Mouse (Mus musculus): Measurements from ENCODE around the gene Mipol1. TPM values are rescaled to one million over a fixed set of nuclear protein-coding genes. Genes with fewer than 3 reads are reported as not detected.
"Not testable (repeated sequence)": the region's sequence is repeated elsewhere in the genome, so short reads cannot be mapped to it uniquely, and the experiment has no call there.

The Mipol1 gene
- polyA plus RNA-seq, 1 experiment from 2014 or later: 6.7 TPM

GRCm38 (mm10) chr12:57400186-57400585 lies 170.0 kb downstream of the Mipol1 start:
- no peaks in the 10 kb centered on the region for H3K9me3 ChIP-seq
- H3K4me3 ChIP-seq: no peak overlapping the region
- WGBS: 39% methylated on average over 4 of the region's 4 CpGs
- no peak for DNase-seq (ENCODE audit: low spot score)
- H3K4me1 ChIP-seq (replicated peaks): peaks cover 31% of the 10 kb centered on the region
- no peak overlapping the region for H3K27ac ChIP-seq
- no peaks in the 10 kb centered on the region for H3K27me3 ChIP-seq (ENCODE audit: insufficient read depth, poor library complexity, severe bottlenecking)
- no peaks in the 10 kb centered on the region for H3K36me3 ChIP-seq

GRCm38 (mm10) chr12:57401126-57401525 lies 170.9 kb downstream of the Mipol1 start:
- DNase-seq (ENCODE audit: low spot score): no peak
- no peaks in the 10 kb centered on the region for H3K27me3 ChIP-seq (ENCODE audit: insufficient read depth, poor library complexity, severe bottlenecking)
- H3K9me3 ChIP-seq: no peaks in the 10 kb centered on the region
- WGBS: 50% methylated on average over 7 of the region's 7 CpGs
- peaks cover 31% of the 10 kb centered on the region for H3K4me1 ChIP-seq (replicated peaks)
- H3K36me3 ChIP-seq: no peaks in the 10 kb centered on the region
- H3K27ac ChIP-seq: no peak overlapping the region
- H3K4me3 ChIP-seq: no peak overlapping the region

- no peaks in the 10 kb centered on the region for H3K36me3 ChIP-seq
- 87% methylated on average over 6 of the region's 6 CpGs for WGBS
Observed at GRCm38 (mm10) chr12:57402360-57402759, 172.1 kb downstream of the Mipol1 start.

GRCm38 (mm10) chr12:57409976-57410375 lies 179.7 kb downstream of the Mipol1 start:
- no peaks in the 10 kb centered on the region for H3K36me3 ChIP-seq
- no peaks in the 10 kb centered on the region for H3K27me3 ChIP-seq (ENCODE audit: insufficient read depth, poor library complexity, severe bottlenecking)
- DNase-seq (ENCODE audit: low spot score): no peak
- no peak overlapping the region for H3K27ac ChIP-seq
- H3K4me1 ChIP-seq (replicated peaks): no peaks in the 10 kb centered on the region
- no peaks in the 10 kb centered on the region for H3K9me3 ChIP-seq
- no peak overlapping the region for H3K4me3 ChIP-seq

More at GRCm38 (mm10) chr12:57402360-57402759, 172.1 kb downstream of the Mipol1 start:
- Histone ChIP-seq H3K27ac (no peak overlapping the region), H3K4me3 (no peak overlapping the region), H3K27me3 (ENCODE audit: insufficient read depth, poor library complexity, severe bottlenecking) (no peaks in the 10 kb centered on the region), H3K4me1 (replicated peaks) (peaks cover 31% of the 10 kb centered on the region), H3K9me3 (no peaks in the 10 kb centered on the region)
- DNase-seq (ENCODE audit: low spot score): no peak

- Histone ChIP-seq H3K9me3 (no peaks in the 10 kb centered on the region), H3K4me1 (replicated peaks) (no peaks in the 10 kb centered on the region), H3K4me3 (no peak overlapping the region), H3K27ac (no peak overlapping the region), H3K36me3 (no peaks in the 10 kb centered on the region), H3K27me3 (ENCODE audit: insufficient read depth, poor library complexity, severe bottlenecking) (no peaks in the 10 kb centered on the region)
- DNase-seq (ENCODE audit: low spot score): no peak
- 89% methylated on average over 3 of the region's 3 CpGs for WGBS
Observed at GRCm38 (mm10) chr12:57413833-57414232, 183.6 kb downstream of the Mipol1 start.

GRCm38 (mm10) chr12:57424902-57425301 lies 194.7 kb downstream of the Mipol1 start:
- no peaks in the 10 kb centered on the region for H3K27me3 ChIP-seq (ENCODE audit: insufficient read depth, poor library complexity, severe bottlenecking)
- H3K27ac ChIP-seq: no peak overlapping the region
- H3K4me1 ChIP-seq (replicated peaks): no peaks in the 10 kb centered on the region
- H3K9me3 ChIP-seq: no peaks in the 10 kb centered on the region
- DNase-seq (ENCODE audit: low spot score): no peak
- WGBS: 94% methylated on average over 5 of the region's 5 CpGs
- no peak overlapping the region for H3K4me3 ChIP-seq
- H3K36me3 ChIP-seq: no peaks in the 10 kb centered on the region

- H3K36me3 ChIP-seq: no peaks in the 10 kb centered on the region
- H3K27me3 ChIP-seq (ENCODE audit: insufficient read depth, poor library complexity, severe bottlenecking): no peaks in the 10 kb centered on the region
- 94% methylated on average over 3 of the region's 3 CpGs for WGBS
- DNase-seq (ENCODE audit: low spot score): no peak
- no peaks in the 10 kb centered on the region for H3K4me1 ChIP-seq (replicated peaks)
- H3K4me3 ChIP-seq: no peak overlapping the region
- no peaks in the 10 kb centered on the region for H3K9me3 ChIP-seq
- H3K27ac ChIP-seq: no peak overlapping the region
Observed at GRCm38 (mm10) chr12:57428243-57428642, 198.0 kb downstream of the Mipol1 start.

- WGBS: 84% methylated on average over 2 of the region's 2 CpGs
- no peaks in the 10 kb centered on the region for H3K4me1 ChIP-seq (replicated peaks)
Observed at GRCm38 (mm10) chr12:57428767-57429166, 198.5 kb downstream of the Mipol1 start.

GRCm38 (mm10) chr12:57436939-57437659 lies 206.9 kb downstream of the Mipol1 start:
- H3K4me1 ChIP-seq (replicated peaks); H3K4me3 ChIP-seq; DNase-seq (ENCODE audit: low spot score); H3K9me3 ChIP-seq; H3K27me3 ChIP-seq (ENCODE audit: insufficient read depth, poor library complexity, severe bottlenecking); H3K36me3 ChIP-seq; H3K27ac ChIP-seq: not testable (repeated sequence)
- WGBS: 82% methylated on average over 8 of the region's 8 CpGs

More at GRCm38 (mm10) chr12:57428767-57429166, 198.5 kb downstream of the Mipol1 start:
- H3K27me3 ChIP-seq (ENCODE audit: insufficient read depth, poor library complexity, severe bottlenecking): no peaks in the 10 kb centered on the region
- no peaks in the 10 kb centered on the region for H3K9me3 ChIP-seq
- H3K36me3 ChIP-seq: no peaks in the 10 kb centered on the region
- H3K27ac ChIP-seq: no peak overlapping the region
- DNase-seq (ENCODE audit: low spot score): no peak
- no peak overlapping the region for H3K4me3 ChIP-seq

GRCm38 (mm10) chr12:57444281-57444903 lies 214.2 kb downstream of the Mipol1 start:
- Histone ChIP-seq H3K27me3 (ENCODE audit: insufficient read depth, poor library complexity, severe bottlenecking) (no peaks in the 10 kb centered on the region), H3K27ac (no peak overlapping the region), H3K4me1 (replicated peaks) (no peaks in the 10 kb centered on the region), H3K9me3 (no peaks in the 10 kb centered on the region), H3K36me3 (no peaks in the 10 kb centered on the region), H3K4me3 (no peak overlapping the region)
- WGBS: 61% methylated on average over 10 of the region's 10 CpGs
- DNase-seq (ENCODE audit: low spot score): no peak

GRCm38 (mm10) chr12:57447331-57447730 lies 217.1 kb downstream of the Mipol1 start:
- H3K9me3 ChIP-seq: no peaks in the 10 kb centered on the region

GRCm38 (mm10) chr12:57449299-57449698 lies 219.1 kb downstream of the Mipol1 start:
- WGBS: 86% methylated on average over 1 of the region's 1 CpGs
- Histone ChIP-seq H3K36me3 (no peaks in the 10 kb centered on the region), H3K4me1 (replicated peaks) (no peaks in the 10 kb centered on the region), H3K27me3 (ENCODE audit: insufficient read depth, poor library complexity, severe bottlenecking) (no peaks in the 10 kb centered on the region), H3K9me3 (no peaks in the 10 kb centered on the region), H3K4me3 (no peak overlapping the region), H3K27ac (no peak overlapping the region)
- DNase-seq (ENCODE audit: low spot score): no peak

More at GRCm38 (mm10) chr12:57447331-57447730, 217.1 kb downstream of the Mipol1 start:
- Histone ChIP-seq H3K4me1 (replicated peaks) (no peaks in the 10 kb centered on the region), H3K27me3 (ENCODE audit: insufficient read depth, poor library complexity, severe bottlenecking) (no peaks in the 10 kb centered on the region), H3K36me3 (no peaks in the 10 kb centered on the region), H3K27ac (no peak overlapping the region), H3K4me3 (no peak overlapping the region)
- 80% methylated on average over 3 of the region's 3 CpGs for WGBS
- DNase-seq (ENCODE audit: low spot score): no peak

- WGBS: 85% methylated on average over 5 of the region's 5 CpGs
Observed at GRCm38 (mm10) chr12:57450017-57450583, 219.9 kb downstream of the Mipol1 start.

More at GRCm38 (mm10) chr12:57450017-57450583, 219.9 kb downstream of the Mipol1 start:
- DNase-seq (ENCODE audit: low spot score): no peak
- Histone ChIP-seq H3K36me3 (no peaks in the 10 kb centered on the region), H3K27ac (no peak overlapping the region), H3K4me3 (no peak overlapping the region), H3K9me3 (no peaks in the 10 kb centered on the region), H3K27me3 (ENCODE audit: insufficient read depth, poor library complexity, severe bottlenecking) (no peaks in the 10 kb centered on the region), H3K4me1 (replicated peaks) (no peaks in the 10 kb centered on the region)
